Mouse (Mus musculus) forebrain, embryonic 15.5 days (tissue): ENCODE data around the gene Cdk13. TPM values are rescaled to one million over a fixed set of nuclear protein-coding genes. Genes with fewer than 3 reads are reported as not detected.
A peak's percentile ranks its signal among the peaks of the same experiment; 100 is the strongest.

Source experiments
- ATAC-seq: fragments of 200-750 bp; cut with Nextera tagmentation; replicated peaks from 2 replicates; pipeline ENCODE4 v1.8.0; 2017; ENCODE audit warnings: mild to moderate bottlenecking, moderate TSS enrichment, moderate library complexity
- H3K27ac ChIP-seq: fragments of 300-500 bp; sonication (generic); replicated peaks from 2 replicates; pipeline ENCODE4 v1.5.1; 2015; ENCODE audit warnings: mild to moderate bottlenecking, inconsistent platforms
- H3K27me3 ChIP-seq: fragments of 300-500 bp; sonication (generic); 2 replicates; pipeline ENCODE4 v1.6.1; 2015; ENCODE audit warnings: inconsistent platforms
- H3K36me3 ChIP-seq: fragments of 300-500 bp; sonication (generic); 2 replicates; pipeline ENCODE4 v1.6.1; 2015; ENCODE audit warnings: mild to moderate bottlenecking, inconsistent platforms
- H3K4me1 ChIP-seq: fragments of 300-500 bp; sonication (generic); 2 replicates; pipeline ENCODE4 v1.6.1; 2015; ENCODE audit warnings: inconsistent platforms
- H3K4me2 ChIP-seq: fragments of 300-500 bp; sonication (generic); replicated peaks from 2 replicates; pipeline ENCODE4 v1.6.1; 2015; ENCODE audit warnings: mild to moderate bottlenecking, inconsistent platforms
- H3K4me3 ChIP-seq: fragments of 300-500 bp; sonication (generic); 2 replicates; pipeline ENCODE4 v1.5.1; 2015; ENCODE audit warnings: mild to moderate bottlenecking, inconsistent platforms
- H3K9ac ChIP-seq: fragments of 300-500 bp; sonication (generic); replicated peaks from 2 replicates; pipeline ENCODE4 v1.6.1; 2015; ENCODE audit warnings: mild to moderate bottlenecking, inconsistent platforms
- H3K9me3 ChIP-seq: fragments of 300-500 bp; sonication (generic); 2 replicates; pipeline ENCODE4 v1.6.1; 2016; ENCODE audit warnings: inconsistent platforms
- WGBS: fragments of 180-500 bp; shearing (Covaris S2); methylation state at CpG from one replicate; pipeline ENCODE4 v1.1.7; 2015; ENCODE audit warnings: mixed read lengths; 5-methylcytosine and 5-hydroxymethylcytosine counted together
- microRNA counts: library from miRNA; unstranded; fragments of <30 nt; microRNA quantifications from one replicate; lab custom pipeline; 2016
- microRNA-seq: library from miRNA; unstranded; fragments of <30 nt; microRNA quantifications from one replicate; pipeline ENCODE4, GENCODE M21; 2016
- polyA plus RNA-seq: library from polyadenylated mRNA; unstranded; fragments of >200 nt; fragmentation: Nextera tagmentation; extraction: Ambion mirVana; gene quantifications from 2 replicates; pipeline ENCODE4 v1.2.1, GENCODE M21; 2015

Cdk13 gene
- polyA plus RNA-seq, 1 experiment from 2014 or later = 19.6 TPM

- Histone ChIP-seq H3K4me3 (peak overlapping the region; percentile 83; the same call in 1 of the 2 replicates), H3K27ac (no peak overlapping the region), H3K36me3 (no peaks in the 10 kb centered on the region), H3K4me2 (peak overlapping the region; percentile 72; the same call in 1 of the 2 replicates), H3K9me3 (no peaks in the 10 kb centered on the region), H3K9ac (no peak overlapping the region), H3K27me3 (no peaks in the 10 kb centered on the region), H3K4me1 (peaks cover 13% of the 10 kb centered on the region)
- no peak for ATAC-seq
- WGBS = 69% methylated on average over 5 of the region's 5 CpGs
Measured at GRCm38 (mm10) chr13:17693816-17694215, 111.1 kb downstream of the Cdk13 start.

GRCm38 (mm10) chr13:17691436-17691835 lies 113.5 kb downstream of the Cdk13 start:
- no peak overlapping the region for H3K9ac ChIP-seq
- no peaks in the 10 kb centered on the region for H3K9me3 ChIP-seq
- no peaks in the 10 kb centered on the region for H3K27me3 ChIP-seq
- no peaks in the 10 kb centered on the region for H3K36me3 ChIP-seq
- H3K4me2 ChIP-seq = no peak overlapping the region
- WGBS = 83% methylated on average over 1 of the region's 1 CpGs
- no peak overlapping the region for H3K4me3 ChIP-seq
- peaks cover 9% of the 10 kb centered on the region for H3K4me1 ChIP-seq
- ATAC-seq = no peak
- no peak overlapping the region for H3K27ac ChIP-seq

GRCm38 (mm10) chr13:17690686-17691085 lies 114.2 kb downstream of the Cdk13 start:
- 0 out of 2 replicates have a peak, but pooled peaks cover 3% of the 10 kb centered on the region for H3K4me1 ChIP-seq
- no peaks in the 10 kb centered on the region for H3K9me3 ChIP-seq
- H3K4me2 ChIP-seq = no peak overlapping the region
- no peak overlapping the region for H3K4me3 ChIP-seq
- no peak for ATAC-seq
- no peak overlapping the region for H3K27ac ChIP-seq
- no peaks in the 10 kb centered on the region for H3K36me3 ChIP-seq
- H3K27me3 ChIP-seq = no peaks in the 10 kb centered on the region
- no peak overlapping the region for H3K9ac ChIP-seq

- no peak for ATAC-seq
- Histone ChIP-seq H3K9me3 (no peaks in the 10 kb centered on the region), H3K4me1 (0 out of 2 replicates have a peak, but pooled peaks cover 3% of the 10 kb centered on the region), H3K4me2 (no peak overlapping the region), H3K27me3 (no peaks in the 10 kb centered on the region), H3K9ac (no peak overlapping the region), H3K36me3 (no peaks in the 10 kb centered on the region), H3K27ac (no peak overlapping the region), H3K4me3 (no peak overlapping the region)
Measured at GRCm38 (mm10) chr13:17689461-17689860, 115.4 kb downstream of the Cdk13 start.

- Histone ChIP-seq H3K4me1 (no peaks in the 10 kb centered on the region), H3K9ac (no peak overlapping the region), H3K4me2 (no peak overlapping the region), H3K27ac (no peak overlapping the region), H3K36me3 (no peaks in the 10 kb centered on the region), H3K27me3 (no peaks in the 10 kb centered on the region), H3K9me3 (no peaks in the 10 kb centered on the region), H3K4me3 (no peak overlapping the region)
- ATAC-seq = no peak
- 75% methylated on average over 1 of the region's 1 CpGs for WGBS
Measured at GRCm38 (mm10) chr13:17671122-17671521, 133.8 kb downstream of the Cdk13 start.

GRCm38 (mm10) chr13:17667380-17667779 lies 137.5 kb downstream of the Cdk13 start:
- WGBS = 91% methylated on average over 1 of the region's 1 CpGs
- H3K4me1 ChIP-seq = no peaks in the 10 kb centered on the region
- H3K4me2 ChIP-seq = no peak overlapping the region
- H3K9ac ChIP-seq = no peak overlapping the region
- no peaks in the 10 kb centered on the region for H3K27me3 ChIP-seq
- H3K27ac ChIP-seq = no peak overlapping the region
- H3K36me3 ChIP-seq = no peaks in the 10 kb centered on the region
- ATAC-seq = no peak
- H3K4me3 ChIP-seq = no peak overlapping the region
- H3K9me3 ChIP-seq = no peaks in the 10 kb centered on the region

MicroRNAs within 50 kb of the gene (microRNA counts, 519-probe panel; counts per million panel counts)
- microRNA mmu-miR-466i (lab: Ali Mortazavi, UCI) = not detected

Small RNAs within 50 kb of the gene (microRNA-seq; reads per million reads assigned to microRNA genes)
- not detected for gene Mir466i

Other genes with a start within 250 kb of the Cdk13 start
- gene Mplkip, start 109.9 kb downstream of the Cdk13 start, polyA plus RNA-seq = 50.5 and 51.9 TPM in 2 replicates
- gene Sugct, start 109.5 kb downstream of the Cdk13 start, polyA plus RNA-seq = 2.4 and 3.2 TPM in 2 replicates
- gene Rala, start 139.1 kb upstream of the Cdk13 start, polyA plus RNA-seq = 215 and 222 TPM in 2 replicates
- gene Yae1d1, start 188.3 kb upstream of the Cdk13 start, polyA plus RNA-seq = 99.6 and 105 TPM in 2 replicates